Mouse (Mus musculus): ENCODE data around the gene Ereg.

DNA sequence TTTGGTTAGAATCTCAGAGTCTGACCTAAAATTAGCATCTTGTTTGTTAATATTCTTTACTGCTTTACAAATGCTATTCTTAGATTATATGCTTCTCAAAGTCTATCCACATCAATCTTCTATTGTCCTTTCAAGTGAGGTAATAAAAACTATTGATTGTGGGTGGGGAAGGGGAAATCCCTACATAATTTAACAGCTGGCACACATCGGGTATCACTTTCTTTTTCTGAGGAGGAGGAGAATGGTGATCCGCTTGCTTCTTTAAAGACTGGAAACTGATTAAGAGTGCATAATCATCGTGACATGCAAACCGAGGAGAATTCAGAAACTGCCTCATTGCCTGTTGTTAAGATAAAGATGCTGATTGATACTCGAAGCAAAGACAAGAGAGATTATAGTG lies 31.8 kb downstream of the Ereg start:
- no peak for TF ChIP-seq CTCF (IDR thresholded peaks at IDR 0.05; ENCODE audit: low read depth, low read length)
- no peak for TF ChIP-seq POLR2A (IDR thresholded peaks at IDR 0.05; ENCODE audit: borderline replicate concordance, low read depth, low read length)
